Mouse (Mus musculus): ENCODE measurements around the gene Mecom. TPM values are rescaled to one million over a fixed set of nuclear protein-coding genes. Genes with fewer than 3 reads are reported as not detected.

The Mecom gene
- total RNA-seq, 1 experiment, result 2.3 TPM

DNA sequence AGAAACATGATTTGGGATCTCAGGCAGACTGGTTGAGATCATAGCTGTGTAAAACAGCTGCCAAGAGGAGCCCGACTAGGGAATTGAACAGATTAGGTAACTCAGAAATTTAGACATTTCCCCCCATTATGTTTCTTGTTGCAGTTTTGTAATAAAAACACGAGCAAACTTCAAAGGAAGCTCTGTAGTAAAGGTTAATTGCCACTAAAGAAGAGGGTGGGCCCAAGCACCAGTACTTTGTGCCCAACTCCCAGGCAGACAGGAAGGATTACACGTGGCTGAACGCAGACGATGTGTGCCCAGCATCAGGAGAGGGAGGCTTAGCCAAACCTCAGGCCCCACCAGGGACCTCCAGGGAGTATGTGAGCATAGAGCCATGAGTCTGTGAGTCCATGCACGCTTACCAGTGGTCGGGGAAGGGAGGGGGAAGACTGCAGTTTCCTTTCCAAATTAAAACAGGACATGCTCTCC is 303.4 kb downstream of the Mecom start:
- Histone ChIP-seq H3K4me1 (ENCODE audit: control insufficient read depth in 2 of 2, insufficient read depth in 2 of 2, low read length in 2 of 2, poor library complexity in 1 of 2) (no peaks in the 10 kb centered on the region), H3K27ac (ENCODE audit: insufficient read depth, low read depth, low read length, poor library complexity, severe bottlenecking) (no peak overlapping the region), H3K36me3 (ENCODE audit: control insufficient read depth, insufficient read depth, low read length, poor library complexity, severe bottlenecking) (no peaks in the 10 kb centered on the region), H3K9me3 (ENCODE audit: control insufficient read depth, insufficient read depth, low read depth, low read length) (no peaks in the 10 kb centered on the region), H3K9ac (ENCODE audit: insufficient read depth, low read depth, low read length, poor library complexity, severe bottlenecking) (no peak overlapping the region), H3K4me3 (ENCODE audit: insufficient read depth in 1 of 2, low read depth in 1 of 2, low read length in 2 of 2, poor library complexity in 1 of 2, severe bottlenecking in 1 of 2) (no peak overlapping the region)
- TF ChIP-seq ZC3H11A (IDR thresholded peaks at IDR 0.05; ENCODE audit: borderline replicate concordance, low read depth, low read length), result no peak
- TF ChIP-seq HCFC1 (IDR thresholded peaks at IDR 0.05; ENCODE audit: borderline replicate concordance, insufficient read depth, low read length), result no peak
- no peak for TF ChIP-seq CHD2 (IDR thresholded peaks at IDR 0.05; ENCODE audit: low read depth, low read length)
- TF ChIP-seq ZNF384 (IDR thresholded peaks at IDR 0.05; ENCODE audit: low read depth, low read length), result no peak
- no peak for TF ChIP-seq MAFK (IDR thresholded peaks at IDR 0.05; ENCODE audit: insufficient read depth, low read depth, low read length)
- no peak for DNase-seq (ENCODE audit: low read depth, low spot score)
- in situ Hi-C loops (cut with MboI; ENCODE audit: low sequenced_read_pairs in 2 of 2, unreplicated experiment in 2 of 2), result no loop called here

DNA sequence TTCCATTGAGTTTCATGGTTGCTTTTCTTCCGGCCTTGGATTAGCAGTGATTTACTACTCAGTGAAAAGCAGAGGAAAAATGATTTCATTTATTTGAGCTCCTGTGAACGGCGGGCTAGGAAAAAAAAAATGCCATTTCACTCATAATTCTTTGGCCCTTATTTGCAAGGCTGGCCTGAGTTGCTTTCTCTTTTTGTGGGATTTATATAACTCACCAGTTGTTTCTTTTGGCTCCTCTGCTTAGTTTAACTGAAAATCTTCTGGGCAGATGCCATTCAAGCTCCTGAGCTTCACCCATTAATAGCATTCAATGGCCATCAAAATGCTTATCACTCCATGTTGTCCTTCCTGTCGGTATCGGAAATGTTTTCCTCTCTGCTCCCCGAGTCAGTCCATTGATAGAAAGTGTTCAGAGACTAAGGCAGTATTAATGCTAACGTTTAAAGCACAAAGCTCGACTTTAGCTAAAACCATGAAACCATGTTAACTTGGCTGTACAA is 304.0 kb downstream of the Mecom start:
- H3K9ac ChIP-seq (ENCODE audit: insufficient read depth, low read depth, low read length, poor library complexity, severe bottlenecking), result no peak overlapping the region
- DNase-seq (ENCODE audit: low read depth, low spot score), result no peak
- H3K36me3 ChIP-seq (ENCODE audit: control insufficient read depth, insufficient read depth, low read length, poor library complexity, severe bottlenecking), result no peaks in the 10 kb centered on the region
- H3K9me3 ChIP-seq (ENCODE audit: control insufficient read depth, insufficient read depth, low read depth, low read length), result no peaks in the 10 kb centered on the region
- no peak overlapping the region for H3K4me3 ChIP-seq (ENCODE audit: insufficient read depth in 1 of 2, low read depth in 1 of 2, low read length in 2 of 2, poor library complexity in 1 of 2, severe bottlenecking in 1 of 2)
- in situ Hi-C loops (cut with MboI; ENCODE audit: low sequenced_read_pairs in 2 of 2, unreplicated experiment in 2 of 2), result no loop called here
- no peak for TF ChIP-seq CHD2 (IDR thresholded peaks at IDR 0.05; ENCODE audit: low read depth, low read length)
- no peak for TF ChIP-seq HCFC1 (IDR thresholded peaks at IDR 0.05; ENCODE audit: borderline replicate concordance, insufficient read depth, low read length)
- TF ChIP-seq ZNF384 (IDR thresholded peaks at IDR 0.05; ENCODE audit: low read depth, low read length), result no peak
- no peak for TF ChIP-seq MAFK (IDR thresholded peaks at IDR 0.05; ENCODE audit: insufficient read depth, low read depth, low read length)
- no peak for TF ChIP-seq ZC3H11A (IDR thresholded peaks at IDR 0.05; ENCODE audit: borderline replicate concordance, low read depth, low read length)
- no peak overlapping the region for H3K27ac ChIP-seq (ENCODE audit: insufficient read depth, low read depth, low read length, poor library complexity, severe bottlenecking)
- H3K4me1 ChIP-seq (ENCODE audit: control insufficient read depth in 2 of 2, insufficient read depth in 2 of 2, low read length in 2 of 2, poor library complexity in 1 of 2), result no peaks in the 10 kb centered on the region

DNA sequence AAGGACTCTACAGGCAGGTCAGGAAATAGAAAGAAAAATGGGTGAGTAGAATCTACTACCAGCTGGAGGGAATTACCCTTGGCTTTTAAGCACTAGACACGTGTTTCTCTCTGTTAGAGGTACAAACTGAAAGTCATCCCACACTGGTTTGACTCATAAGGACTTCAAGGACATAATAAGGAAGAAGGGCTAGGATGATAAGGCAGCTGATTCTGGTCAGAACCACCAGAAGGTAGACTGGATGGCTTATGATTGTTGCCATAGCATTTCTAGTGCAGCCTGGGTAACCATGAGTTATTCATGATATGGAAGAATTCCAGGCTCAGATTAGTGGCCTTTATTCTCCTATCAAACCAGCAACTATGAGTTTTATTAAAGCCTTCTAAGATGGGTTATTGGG is 308.4 kb downstream of the Mecom start:
- Histone ChIP-seq H3K9ac (ENCODE audit: insufficient read depth, low read depth, low read length, poor library complexity, severe bottlenecking) (no peak overlapping the region), H3K4me3 (ENCODE audit: insufficient read depth in 1 of 2, low read depth in 1 of 2, low read length in 2 of 2, poor library complexity in 1 of 2, severe bottlenecking in 1 of 2) (no peak overlapping the region), H3K4me1 (ENCODE audit: control insufficient read depth in 2 of 2, insufficient read depth in 2 of 2, low read length in 2 of 2, poor library complexity in 1 of 2) (no peaks in the 10 kb centered on the region), H3K36me3 (ENCODE audit: control insufficient read depth, insufficient read depth, low read length, poor library complexity, severe bottlenecking) (no peaks in the 10 kb centered on the region), H3K27ac (ENCODE audit: insufficient read depth, low read depth, low read length, poor library complexity, severe bottlenecking) (no peak overlapping the region), H3K9me3 (ENCODE audit: control insufficient read depth, insufficient read depth, low read depth, low read length) (no peaks in the 10 kb centered on the region)
- no peak for TF ChIP-seq MAFK (IDR thresholded peaks at IDR 0.05; ENCODE audit: insufficient read depth, low read depth, low read length)
- TF ChIP-seq ZNF384 (IDR thresholded peaks at IDR 0.05; ENCODE audit: low read depth, low read length), result no peak
- TF ChIP-seq HCFC1 (IDR thresholded peaks at IDR 0.05; ENCODE audit: borderline replicate concordance, insufficient read depth, low read length), result no peak
- no peak for TF ChIP-seq CHD2 (IDR thresholded peaks at IDR 0.05; ENCODE audit: low read depth, low read length)
- TF ChIP-seq ZC3H11A (IDR thresholded peaks at IDR 0.05; ENCODE audit: borderline replicate concordance, low read depth, low read length), result no peak
- in situ Hi-C loops (cut with MboI; ENCODE audit: low sequenced_read_pairs in 2 of 2, unreplicated experiment in 2 of 2), result no loop called here
- DNase-seq (ENCODE audit: low read depth, low spot score), result no peak

DNA sequence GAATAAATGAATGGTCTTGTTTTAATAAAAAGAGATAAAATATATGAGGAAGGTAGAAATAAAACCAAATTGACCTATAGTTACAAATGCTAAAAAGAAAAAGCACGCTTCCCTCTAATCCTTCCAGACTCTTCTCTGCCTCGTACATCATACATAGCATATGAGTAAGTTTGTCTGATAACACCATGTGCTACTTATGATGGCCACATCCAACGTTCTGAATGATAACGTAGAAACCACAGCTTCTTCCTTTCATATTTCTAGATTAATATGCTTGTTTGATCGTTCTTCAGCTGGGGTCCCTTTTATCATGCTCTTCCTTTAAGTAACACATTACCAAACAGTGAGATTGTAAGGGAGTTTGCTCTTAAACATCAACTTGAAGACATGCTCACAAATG is 310.3 kb downstream of the Mecom start:
- in situ Hi-C loops (cut with MboI; ENCODE audit: low sequenced_read_pairs in 2 of 2, unreplicated experiment in 2 of 2), result no loop called here
- Histone ChIP-seq H3K9ac (ENCODE audit: insufficient read depth, low read depth, low read length, poor library complexity, severe bottlenecking) (no peak overlapping the region), H3K9me3 (ENCODE audit: control insufficient read depth, insufficient read depth, low read depth, low read length) (no peaks in the 10 kb centered on the region), H3K27ac (ENCODE audit: insufficient read depth, low read depth, low read length, poor library complexity, severe bottlenecking) (no peak overlapping the region), H3K4me1 (ENCODE audit: control insufficient read depth in 2 of 2, insufficient read depth in 2 of 2, low read length in 2 of 2, poor library complexity in 1 of 2) (no peaks in the 10 kb centered on the region), H3K4me3 (ENCODE audit: insufficient read depth in 1 of 2, low read depth in 1 of 2, low read length in 2 of 2, poor library complexity in 1 of 2, severe bottlenecking in 1 of 2) (no peak overlapping the region), H3K36me3 (ENCODE audit: control insufficient read depth, insufficient read depth, low read length, poor library complexity, severe bottlenecking) (no peaks in the 10 kb centered on the region)
- no peak for DNase-seq (ENCODE audit: low read depth, low spot score)
- no peak for TF ChIP-seq HCFC1 (IDR thresholded peaks at IDR 0.05; ENCODE audit: borderline replicate concordance, insufficient read depth, low read length)
- TF ChIP-seq CHD2 (IDR thresholded peaks at IDR 0.05; ENCODE audit: low read depth, low read length), result no peak
- no peak for TF ChIP-seq MAFK (IDR thresholded peaks at IDR 0.05; ENCODE audit: insufficient read depth, low read depth, low read length)
- TF ChIP-seq ZC3H11A (IDR thresholded peaks at IDR 0.05; ENCODE audit: borderline replicate concordance, low read depth, low read length), result no peak
- TF ChIP-seq ZNF384 (IDR thresholded peaks at IDR 0.05; ENCODE audit: low read depth, low read length), result no peak

DNA sequence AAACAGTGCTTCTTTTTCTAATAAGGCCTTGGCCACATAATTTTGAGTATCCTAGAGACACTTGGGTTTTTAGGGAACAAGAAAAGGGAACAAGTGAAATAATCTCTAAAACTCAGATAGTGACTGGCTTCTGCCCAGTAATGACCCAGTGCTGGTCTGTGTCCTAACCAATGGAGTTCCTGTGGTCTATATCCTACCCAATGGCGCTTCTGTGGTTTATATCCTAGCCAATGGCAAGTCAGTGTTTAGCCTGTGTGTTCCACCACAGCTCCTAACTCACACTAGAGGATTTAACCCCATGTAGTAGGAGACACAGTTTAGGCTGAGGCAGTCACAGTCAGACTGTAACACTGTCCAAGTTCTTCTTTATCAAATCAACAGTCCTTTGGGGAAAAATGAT is 313.8 kb downstream of the Mecom start:
- Histone ChIP-seq H3K9ac (ENCODE audit: insufficient read depth, low read depth, low read length, poor library complexity, severe bottlenecking) (no peak overlapping the region), H3K4me1 (ENCODE audit: control insufficient read depth in 2 of 2, insufficient read depth in 2 of 2, low read length in 2 of 2, poor library complexity in 1 of 2) (no peaks in the 10 kb centered on the region), H3K4me3 (ENCODE audit: insufficient read depth in 1 of 2, low read depth in 1 of 2, low read length in 2 of 2, poor library complexity in 1 of 2, severe bottlenecking in 1 of 2) (no peak overlapping the region), H3K27ac (ENCODE audit: insufficient read depth, low read depth, low read length, poor library complexity, severe bottlenecking) (no peak overlapping the region), H3K9me3 (ENCODE audit: control insufficient read depth, insufficient read depth, low read depth, low read length) (no peaks in the 10 kb centered on the region), H3K36me3 (ENCODE audit: control insufficient read depth, insufficient read depth, low read length, poor library complexity, severe bottlenecking) (no peaks in the 10 kb centered on the region)
- no peak for TF ChIP-seq MAFK (IDR thresholded peaks at IDR 0.05; ENCODE audit: insufficient read depth, low read depth, low read length)
- no peak for TF ChIP-seq ZNF384 (IDR thresholded peaks at IDR 0.05; ENCODE audit: low read depth, low read length)
- TF ChIP-seq ZC3H11A (IDR thresholded peaks at IDR 0.05; ENCODE audit: borderline replicate concordance, low read depth, low read length), result no peak
- TF ChIP-seq CHD2 (IDR thresholded peaks at IDR 0.05; ENCODE audit: low read depth, low read length), result no peak
- TF ChIP-seq HCFC1 (IDR thresholded peaks at IDR 0.05; ENCODE audit: borderline replicate concordance, insufficient read depth, low read length), result no peak
- in situ Hi-C loops (cut with MboI; ENCODE audit: low sequenced_read_pairs in 2 of 2, unreplicated experiment in 2 of 2), result no loop called here
- DNase-seq (ENCODE audit: low read depth, low spot score), result no peak
